Mouse (Mus musculus) small intestine, adult 2 months (tissue): ENCODE data around the gene Il1rapl2. TPM values are rescaled to one million over a fixed set of nuclear protein-coding genes. Genes with fewer than 3 reads are reported as not detected.
"Not testable (repeated sequence)": the region's sequence is repeated elsewhere in the genome, so short reads cannot be mapped to it uniquely, and the experiment has no call there.

Experiments
- H3K27ac ChIP-seq: fragments of 200-500 bp; 2 replicates; pipeline ENCODE4 v1.5.1; 2012; ENCODE audit warnings: low read depth, low read length, control low read depth, inconsistent platforms; ENCODE audit not compliant: insufficient read depth
- H3K27me3 ChIP-seq: fragments of 200-500 bp; 2 replicates; pipeline ENCODE4 v1.6.1; 2012; ENCODE audit warnings: mild to moderate bottlenecking, moderate library complexity, low read length, inconsistent platforms; ENCODE audit not compliant: control insufficient read depth, insufficient read depth
- H3K36me3 ChIP-seq: fragments of 200-500 bp; 2 replicates; pipeline ENCODE4 v1.6.1; 2012; ENCODE audit warnings: mild to moderate bottlenecking, low read length, control low read depth, inconsistent platforms; ENCODE audit not compliant: control insufficient read depth, insufficient read depth
- H3K4me1 ChIP-seq: fragments of 200-500 bp; 2 replicates; pipeline ENCODE4 v1.6.1; 2012; ENCODE audit warnings: low read length, inconsistent platforms, mixed read lengths; ENCODE audit not compliant: control insufficient read depth, insufficient read depth, insufficient read length
- H3K4me3 ChIP-seq: fragments of 200-500 bp; 2 replicates; pipeline ENCODE4 v1.5.1; 2012; ENCODE audit warnings: low read depth, mild to moderate bottlenecking, control low read depth, inconsistent platforms, low read length, moderate library complexity
- CTCF ChIP-seq: fragments of 200-500 bp; IDR thresholded peaks from 2 replicates; pipeline ENCODE4 v1.5.1; 2012; ENCODE audit warnings: low read depth, mild to moderate bottlenecking, control low read depth, inconsistent platforms, low read length, moderate library complexity, mixed read lengths; ENCODE audit not compliant: insufficient replicate concordance, insufficient read length; ENCODE audit errors: extremely low read depth
- POLR2A ChIP-seq: fragments of 200-500 bp; IDR thresholded peaks from 2 replicates; pipeline ENCODE4 v1.6.1; 2012; ENCODE audit warnings: low read depth, mild to moderate bottlenecking, control low read depth, inconsistent platforms, low read length, moderate library complexity
- WGBS: fragments of 180-500 bp; shearing (Covaris S2); methylation state at CpG from one replicate; pipeline ENCODE4 v1.1.7; 2018; 5-methylcytosine and 5-hydroxymethylcytosine counted together
- polyA plus RNA-seq: library from polyadenylated mRNA; depleted of rRNA; stranded (reverse); fragments of >200 nt; gene quantifications from 2 replicates; pipeline ENCODE4 v1.2.3, GENCODE M21; 2012

Il1rapl2 gene
- polyA plus RNA-seq, 1 experiment, result not detected

- Histone ChIP-seq H3K4me3 (no peak within 1 kb of the TSS), H3K27me3 (no peaks in the 10 kb centered on the region), H3K4me1 (no peaks in the 10 kb centered on the region), H3K36me3 (no peaks in the 10 kb centered on the region), H3K27ac (no peak within 1 kb of the TSS)
- 85% methylated on average over 3 of the region's 3 CpGs for WGBS
- TF ChIP-seq CTCF, result no peak
- TF ChIP-seq POLR2A, result no peak
Observed at GRCm38 (mm10) chrX:138209480-138209879, 639.1 kb downstream of the Il1rapl2 start, which contains the start of gene Tex13a. Gene Tex13a, minus strand, starts transcription at chrX:138209580.

- Histone ChIP-seq H3K36me3 (no peaks in the 10 kb centered on the region), H3K27me3 (no peaks in the 10 kb centered on the region), H3K27ac (no peak overlapping the region), H3K4me3 (no peak overlapping the region), H3K4me1 (no peaks in the 10 kb centered on the region)
- 72% methylated on average over 4 of the region's 4 CpGs for WGBS
- TF ChIP-seq CTCF, result no peak
- TF ChIP-seq POLR2A, result no peak
Observed at GRCm38 (mm10) chrX:138234626-138235025, 664.2 kb downstream of the Il1rapl2 start.

GRCm38 (mm10) chrX:138348736-138349135 is 778.3 kb downstream of the Il1rapl2 start:
- H3K4me3 ChIP-seq, H3K27me3 ChIP-seq, H3K36me3 ChIP-seq, H3K4me1 ChIP-seq, H3K27ac ChIP-seq: not testable (repeated sequence)
- WGBS, result 39% methylated on average over 1 of the region's 1 CpGs

GRCm38 (mm10) chrX:138433794-138434193 is 863.4 kb downstream of the Il1rapl2 start:
- Histone ChIP-seq H3K4me3 (no peak overlapping the region), H3K4me1 (no peaks in the 10 kb centered on the region), H3K27ac (no peak overlapping the region), H3K36me3 (no peaks in the 10 kb centered on the region), H3K27me3 (no peaks in the 10 kb centered on the region)
- TF ChIP-seq POLR2A (no peak), CTCF (no peak)
- 55% methylated on average over 2 of the region's 2 CpGs for WGBS

GRCm38 (mm10) chrX:138437939-138438338 is 867.5 kb downstream of the Il1rapl2 start:
- no peaks in the 10 kb centered on the region for H3K4me1 ChIP-seq
- H3K4me3 ChIP-seq, result no peak overlapping the region
- 61% methylated on average over 3 of the region's 3 CpGs for WGBS
- no peak for TF ChIP-seq CTCF
- TF ChIP-seq POLR2A, result no peak
- H3K36me3 ChIP-seq, result no peaks in the 10 kb centered on the region
- H3K27ac ChIP-seq, result no peak overlapping the region
- no peaks in the 10 kb centered on the region for H3K27me3 ChIP-seq

- H3K27ac ChIP-seq, result no peak overlapping the region
- H3K36me3 ChIP-seq, result no peaks in the 10 kb centered on the region
- 80% methylated on average over 2 of the region's 2 CpGs for WGBS
- H3K4me3 ChIP-seq, result no peak overlapping the region
- no peaks in the 10 kb centered on the region for H3K4me1 ChIP-seq
- no peak for TF ChIP-seq CTCF
- no peak for TF ChIP-seq POLR2A
- no peaks in the 10 kb centered on the region for H3K27me3 ChIP-seq
Observed at GRCm38 (mm10) chrX:138449856-138450255, 879.4 kb downstream of the Il1rapl2 start.

GRCm38 (mm10) chrX:138478488-138478887 is 908.1 kb downstream of the Il1rapl2 start:
- Histone ChIP-seq H3K4me1 (no peaks in the 10 kb centered on the region), H3K4me3 (no peak overlapping the region), H3K36me3 (no peaks in the 10 kb centered on the region), H3K27ac (no peak overlapping the region), H3K27me3 (no peaks in the 10 kb centered on the region)
- TF ChIP-seq POLR2A (no peak), CTCF (no peak)
- WGBS, result 70% methylated on average over 3 of the region's 3 CpGs

GRCm38 (mm10) chrX:138500510-138500909 is 930.1 kb downstream of the Il1rapl2 start:
- H3K4me3 ChIP-seq, result no peak overlapping the region
- H3K27ac ChIP-seq, result no peak overlapping the region
- no peaks in the 10 kb centered on the region for H3K4me1 ChIP-seq
- no peaks in the 10 kb centered on the region for H3K36me3 ChIP-seq
- no peaks in the 10 kb centered on the region for H3K27me3 ChIP-seq
- WGBS, result 78% methylated on average over 1 of the region's 1 CpGs
- TF ChIP-seq CTCF, result no peak
- no peak for TF ChIP-seq POLR2A

GRCm38 (mm10) chrX:138505049-138505448 is 934.6 kb downstream of the Il1rapl2 start:
- H3K4me3 ChIP-seq, result no peak overlapping the region
- 58% methylated on average over 3 of the region's 3 CpGs for WGBS
- H3K36me3 ChIP-seq, result no peaks in the 10 kb centered on the region
- no peak overlapping the region for H3K27ac ChIP-seq
- no peaks in the 10 kb centered on the region for H3K4me1 ChIP-seq
- H3K27me3 ChIP-seq, result no peaks in the 10 kb centered on the region
- TF ChIP-seq POLR2A (no peak), CTCF (no peak)
